Mouse (Mus musculus): ENCODE data around the gene Haspin.

DNA sequence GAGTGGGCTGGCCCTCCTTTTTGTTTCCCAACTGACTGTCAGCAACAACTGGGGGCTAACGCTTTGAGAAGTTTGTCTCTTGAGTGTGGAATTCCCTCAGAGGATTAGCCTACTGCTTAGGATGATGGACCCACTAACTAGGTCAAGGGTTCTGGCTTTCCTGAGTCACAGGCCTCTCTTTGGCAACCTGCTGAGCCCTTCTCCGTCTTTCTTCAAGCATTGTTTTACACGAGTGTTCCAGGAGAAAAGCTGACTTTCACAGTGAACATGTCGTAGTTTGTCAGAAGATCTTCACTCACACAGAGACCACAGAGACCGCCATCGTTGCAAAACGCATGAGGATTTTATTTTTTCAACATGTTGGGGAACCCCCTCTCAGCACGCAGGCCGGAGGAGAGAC is 10.1 kb upstream of the Haspin start:
- TF ChIP-seq CTCF (IDR thresholded peaks at IDR 0.05; ENCODE audit: control insufficient read depth, insufficient read depth, low read length), result no peak
- no peak for TF ChIP-seq POLR2A (IDR thresholded peaks at IDR 0.05; ENCODE audit: borderline replicate concordance, control insufficient read depth, low read depth, low read length)

Measured in bone marrow, adult 2 months (tissue).